Mouse (Mus musculus) spleen, adult 2 months (tissue): Measurements from ENCODE around the gene Stard9. TPM values are rescaled to one million over a fixed set of nuclear protein-coding genes. Genes with fewer than 3 reads are reported as not detected.
"Not testable (repeated sequence)": the region's sequence is repeated elsewhere in the genome, so short reads cannot be mapped to it uniquely, and the experiment has no call there.

Experiments used
- DNase-seq, 2 experiments: peaks; one replicate each; pipeline versions ENCODE4 v3.0.0 to v3.0.0-alpha.2; 2012 to 2021; ENCODE audit warnings: low spot score in 2 of 2, low read depth in 1 of 2
- H3K27ac ChIP-seq: fragments of 200-500 bp; 2 replicates; pipeline ENCODE4 v1.5.1; 2012; ENCODE audit warnings: low read length, inconsistent platforms; ENCODE audit not compliant: insufficient read depth
- H3K27me3 ChIP-seq: fragments of 200-500 bp; 2 replicates; pipeline ENCODE4 v1.6.1; 2012; ENCODE audit warnings: mild to moderate bottlenecking, moderate library complexity, low read length, inconsistent platforms; ENCODE audit not compliant: control insufficient read depth, insufficient read depth
- H3K36me3 ChIP-seq: fragments of 200-500 bp; 2 replicates; pipeline ENCODE4 v1.6.1; 2012; ENCODE audit warnings: mild to moderate bottlenecking, low read length, inconsistent platforms; ENCODE audit not compliant: control insufficient read depth, insufficient read depth
- H3K4me1 ChIP-seq: fragments of 200-500 bp; 2 replicates; pipeline ENCODE4 v1.6.1; 2011; ENCODE audit warnings: inconsistent platforms; ENCODE audit not compliant: control insufficient read depth, insufficient read depth, insufficient read length
- H3K4me3 ChIP-seq: fragments of 200-500 bp; 2 replicates; pipeline ENCODE4 v1.5.1; 2011; ENCODE audit warnings: mild to moderate bottlenecking, inconsistent platforms; ENCODE audit not compliant: insufficient read depth, insufficient read length; ENCODE audit errors: extremely low read depth
- CTCF ChIP-seq: fragments of 200-500 bp; IDR thresholded peaks from 2 replicates; pipeline ENCODE4 v1.5.1; 2011; ENCODE audit warnings: mild to moderate bottlenecking, inconsistent platforms; ENCODE audit not compliant: insufficient read depth, insufficient read length, insufficient replicate concordance; ENCODE audit errors: extremely low read depth
- POLR2A ChIP-seq: fragments of 200-500 bp; IDR thresholded peaks from 2 replicates; pipeline ENCODE4 v1.6.1; 2011; ENCODE audit warnings: low read depth, low read length, inconsistent platforms
- WGBS: fragments of 180-500 bp; shearing (Covaris S2); methylation state at CpG from one replicate; pipeline ENCODE4 v1.1.7; 2018; 5-methylcytosine and 5-hydroxymethylcytosine counted together
- polyA plus RNA-seq: library from polyadenylated mRNA; depleted of rRNA; stranded (reverse); fragments of >200 nt; gene quantifications from 2 replicates; pipeline ENCODE4 v1.2.3, GENCODE M21; 2012

Stard9 gene
- polyA plus RNA-seq, 1 experiment, result 4.4 TPM

GRCm38 (mm10) chr2:120663491-120664154, 34.7 kb downstream of the Stard9 start:
- H3K27me3 ChIP-seq, result no peaks in the 10 kb centered on the region
- no peak for TF ChIP-seq POLR2A
- no peak for TF ChIP-seq CTCF
- no peaks in the 10 kb centered on the region for H3K36me3 ChIP-seq
- DNase-seq, result no peak
- no peak overlapping the region for H3K27ac ChIP-seq
- no peak overlapping the region for H3K4me3 ChIP-seq
- no peaks in the 10 kb centered on the region for H3K4me1 ChIP-seq
- 84% methylated on average over 3 of the region's 3 CpGs for WGBS

GRCm38 (mm10) chr2:120667446-120667845, 38.5 kb downstream of the Stard9 start:
- Histone ChIP-seq H3K4me1 (no peaks in the 10 kb centered on the region), H3K27ac (no peak overlapping the region), H3K27me3 (no peaks in the 10 kb centered on the region), H3K4me3 (no peak overlapping the region), H3K36me3 (no peaks in the 10 kb centered on the region)
- 62% methylated on average over 2 of the region's 2 CpGs for WGBS
- TF ChIP-seq CTCF (no peak), POLR2A (no peak)
- no peak for DNase-seq

GRCm38 (mm10) chr2:120670253-120670652, 41.3 kb downstream of the Stard9 start:
- 71% methylated on average over 2 of the region's 2 CpGs for WGBS
- H3K27me3 ChIP-seq, result no peaks in the 10 kb centered on the region
- H3K27ac ChIP-seq, result no peak overlapping the region
- no peaks in the 10 kb centered on the region for H3K36me3 ChIP-seq
- H3K4me1 ChIP-seq, result no peaks in the 10 kb centered on the region
- no peak for DNase-seq
- TF ChIP-seq POLR2A (no peak), CTCF (no peak)
- no peak overlapping the region for H3K4me3 ChIP-seq

GRCm38 (mm10) chr2:120681151-120681550, 52.2 kb downstream of the Stard9 start:
- not testable (repeated sequence) for DNase-seq, H3K4me1 ChIP-seq, H3K27ac ChIP-seq, H3K36me3 ChIP-seq, H3K4me3 ChIP-seq, H3K27me3 ChIP-seq
- WGBS, result 97% methylated on average over 7 of the region's 7 CpGs

- 72% methylated on average over 5 of the region's 5 CpGs for WGBS
- H3K27ac ChIP-seq, result no peak overlapping the region
- TF ChIP-seq POLR2A, result no peak
- no peak for TF ChIP-seq CTCF
Observed at GRCm38 (mm10) chr2:120697767-120698166, 68.8 kb downstream of the Stard9 start.

GRCm38 (mm10) chr2:120700379-120700885, 71.5 kb downstream of the Stard9 start:
- no peak for TF ChIP-seq POLR2A
- no peak for TF ChIP-seq CTCF
- no peak for DNase-seq
- WGBS, result 72% methylated on average over 3 of the region's 3 CpGs

More at GRCm38 (mm10) chr2:120697767-120698166, 68.8 kb downstream of the Stard9 start:
- no peak overlapping the region for H3K4me3 ChIP-seq
- no peaks in the 10 kb centered on the region for H3K4me1 ChIP-seq
- H3K36me3 ChIP-seq, result no peaks in the 10 kb centered on the region
- no peak for DNase-seq
- no peaks in the 10 kb centered on the region for H3K27me3 ChIP-seq

GRCm38 (mm10) chr2:120702675-120703074, 73.8 kb downstream of the Stard9 start:
- WGBS, result 45% methylated on average over 5 of the region's 5 CpGs
- H3K4me1 ChIP-seq, result no peaks in the 10 kb centered on the region
- no peak for DNase-seq
- H3K27ac ChIP-seq, result no peak overlapping the region
- no peaks in the 10 kb centered on the region for H3K27me3 ChIP-seq
- H3K4me3 ChIP-seq, result no peak overlapping the region
- no peaks in the 10 kb centered on the region for H3K36me3 ChIP-seq
- TF ChIP-seq CTCF (no peak), POLR2A (no peak)

More at GRCm38 (mm10) chr2:120700379-120700885, 71.5 kb downstream of the Stard9 start:
- no peak overlapping the region for H3K4me3 ChIP-seq
- H3K27me3 ChIP-seq, result no peaks in the 10 kb centered on the region
- H3K27ac ChIP-seq, result no peak overlapping the region
- no peaks in the 10 kb centered on the region for H3K36me3 ChIP-seq
- no peaks in the 10 kb centered on the region for H3K4me1 ChIP-seq
